Mouse (Mus musculus) left cerebral cortex, postnatal 36 days (tissue): ENCODE results near the gene Dzip1. TPM values are rescaled to one million over a fixed set of nuclear protein-coding genes. Genes with fewer than 3 reads are reported as not detected.

Experiments used
- DNase-seq, 2 experiments: peaks; one replicate each; pipeline ENCODE4 v3.0.0; 2021 to 2022; ENCODE audit warnings: low spot score in 2 of 2, mixed read lengths in 1 of 2
- intact Hi-C: fragments of 180-260 bp; cut with DNase I; formaldehyde crosslinking; loops from one replicate; pipeline ENCODE4 v1.15.1; 2025
- total RNA-seq, 2 experiments: library from RNA; stranded (reverse); gene quantifications; 2 replicates each; pipeline ENCODE4 v1.2.3; 2021

Gene Dzip1
- total RNA-seq, 2 experiments from 2014 or later: 78.4 to 117 TPM

DNA sequence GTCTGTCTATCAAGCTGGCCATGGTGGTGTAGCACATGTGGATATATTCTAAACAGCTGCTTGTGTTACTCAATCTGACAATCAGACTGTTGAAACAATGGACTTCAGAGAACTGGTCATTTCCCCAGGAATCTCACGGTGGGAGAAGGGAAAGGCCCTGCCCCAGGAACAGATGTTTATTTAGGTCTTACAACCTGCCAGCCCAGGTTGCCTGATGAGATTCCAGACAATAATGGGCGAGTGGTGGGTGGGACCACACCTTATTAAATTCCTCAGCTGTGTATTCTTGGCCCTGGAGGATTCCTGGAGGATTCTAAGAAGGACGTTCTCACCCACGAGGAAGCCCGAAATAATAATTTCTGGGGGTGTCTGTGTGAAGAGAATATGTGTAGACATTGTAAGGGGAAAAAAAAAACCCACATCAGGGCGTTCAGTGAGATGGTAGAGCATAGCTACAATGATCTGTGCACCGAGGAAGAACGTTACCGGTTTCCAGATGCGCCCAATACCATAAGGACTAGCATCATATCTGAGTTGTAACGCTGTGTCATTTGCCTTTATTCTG, 46.8 kb downstream of the Dzip1 start:
- intact Hi-C loops: no loop called here
- DNase-seq: no peak

DNA sequence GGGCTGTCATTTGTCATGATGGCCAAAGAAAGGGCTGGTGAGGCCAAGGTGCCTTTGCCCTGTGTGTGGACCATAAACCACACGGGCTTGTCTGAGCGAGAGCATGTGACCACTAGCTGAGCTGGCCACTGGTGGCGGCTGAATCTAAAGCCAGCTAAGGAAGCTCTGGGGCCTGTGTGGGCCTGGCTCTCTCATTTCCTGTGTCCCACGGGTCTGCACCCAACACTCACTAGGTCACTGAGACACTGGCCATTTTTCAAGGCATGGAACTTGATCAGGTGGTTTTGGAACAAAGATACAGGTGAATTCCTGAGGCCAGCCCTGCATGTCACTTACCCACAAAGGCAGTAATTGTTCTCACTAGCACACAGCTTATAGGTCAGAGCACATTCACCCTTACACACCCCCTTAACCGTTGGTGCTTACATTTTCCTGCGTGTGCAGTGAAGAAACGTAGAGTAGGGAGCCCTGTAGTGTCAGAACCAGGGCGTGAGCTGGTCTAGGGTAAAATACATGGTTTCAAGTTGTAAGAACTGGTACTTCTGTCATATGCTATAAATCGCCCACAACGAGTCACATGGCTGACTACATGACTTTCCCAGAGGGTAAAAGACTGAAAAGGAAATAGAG, 50.4 kb downstream of the Dzip1 start:
- intact Hi-C loops: no loop called here
- DNase-seq: no peak

DNA sequence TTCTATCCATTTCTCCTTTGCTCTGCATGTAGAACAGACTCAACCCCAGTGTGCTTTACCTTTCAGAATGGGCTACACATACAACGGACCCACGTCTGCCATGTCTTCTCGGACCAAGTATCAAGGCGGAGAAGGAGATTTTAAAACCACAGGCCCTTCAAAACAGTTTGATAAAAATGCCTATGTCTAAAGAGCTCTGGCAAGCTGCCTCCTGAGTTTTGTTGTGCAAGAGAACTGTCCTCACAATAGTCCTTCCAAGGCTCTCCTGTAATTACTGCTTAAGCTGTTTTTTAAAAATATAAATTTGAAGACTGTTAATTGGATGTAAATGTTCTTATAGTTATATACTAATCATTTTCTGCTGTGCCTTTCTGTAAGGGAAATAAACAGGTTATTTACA, 51.1 kb downstream of the Dzip1 start:
- intact Hi-C loops: no loop called here
- no peak for DNase-seq

DNA sequence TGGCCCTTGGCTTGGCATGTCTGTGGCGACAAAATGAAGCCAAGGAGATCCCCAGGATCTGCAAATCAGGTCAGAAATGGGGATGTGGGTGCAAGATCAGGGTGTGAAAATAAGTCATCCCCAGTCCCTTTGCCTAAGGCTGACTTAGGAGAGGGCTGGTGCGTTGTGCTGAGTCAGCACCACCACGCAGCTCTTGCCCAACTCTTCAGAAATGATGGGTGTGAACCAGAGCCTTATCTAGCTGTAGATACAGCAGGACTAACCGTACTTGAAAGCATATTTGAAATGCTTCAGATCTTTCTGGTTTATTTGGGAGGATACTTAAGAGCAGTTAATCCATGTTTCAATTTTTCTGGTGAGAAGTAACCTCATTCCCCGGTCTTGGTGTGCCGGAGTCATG, 55.5 kb downstream of the Dzip1 start:
- no peak for DNase-seq
- intact Hi-C loops: no loop called here

DNA sequence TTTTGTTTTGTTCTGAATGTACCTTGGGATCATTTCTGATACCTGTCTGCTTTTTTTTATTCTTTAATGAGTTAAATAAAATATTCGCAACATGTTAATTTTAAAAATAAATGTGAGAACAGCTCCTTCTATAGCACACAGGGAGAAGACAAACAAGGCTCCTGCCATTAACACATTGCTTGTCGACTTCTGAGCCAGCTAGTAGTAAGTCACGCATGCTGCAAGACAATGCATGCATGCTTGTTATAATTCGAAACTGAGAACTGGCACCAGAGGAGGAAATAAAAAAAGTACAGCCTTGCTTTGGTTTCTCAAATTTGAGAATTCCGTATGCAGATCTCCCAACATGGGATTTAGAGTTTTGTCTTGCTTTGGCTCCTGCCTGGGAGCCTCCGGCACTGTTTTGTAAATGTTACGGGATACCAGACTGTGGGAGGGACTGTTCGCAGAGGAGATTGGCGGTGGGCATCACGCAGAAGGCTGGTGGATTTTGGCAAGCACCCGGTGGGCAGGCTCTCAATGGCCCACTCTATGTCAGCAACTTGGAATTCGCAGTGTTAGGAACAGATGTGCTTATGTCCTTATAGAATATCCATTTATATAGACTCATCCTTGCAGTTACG, 57.0 kb downstream of the Dzip1 start:
- peak in 1 of 2 experiments; percentile 22 for DNase-seq
- intact Hi-C loops: no loop called here

DNA sequence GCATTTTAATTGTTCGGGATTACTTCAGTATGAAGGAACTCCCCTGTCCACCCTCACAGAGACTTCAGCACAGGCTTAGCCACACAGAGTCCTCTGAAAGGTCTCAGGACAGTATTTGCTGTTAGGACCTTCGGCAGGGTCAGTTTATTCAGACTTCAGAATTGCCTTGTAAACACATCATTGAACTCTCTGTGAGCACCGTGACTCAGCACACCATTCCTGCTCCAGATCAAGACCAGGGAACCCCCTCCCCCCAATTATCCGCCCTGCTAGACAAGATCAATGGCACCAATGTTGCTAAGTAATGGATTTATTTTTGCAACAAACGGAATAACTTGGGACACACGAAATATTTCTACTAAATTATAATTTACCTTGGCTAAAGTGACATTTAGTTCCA, 57.9 kb downstream of the Dzip1 start:
- DNase-seq: no peak
- intact Hi-C loops: no loop called here

DNA sequence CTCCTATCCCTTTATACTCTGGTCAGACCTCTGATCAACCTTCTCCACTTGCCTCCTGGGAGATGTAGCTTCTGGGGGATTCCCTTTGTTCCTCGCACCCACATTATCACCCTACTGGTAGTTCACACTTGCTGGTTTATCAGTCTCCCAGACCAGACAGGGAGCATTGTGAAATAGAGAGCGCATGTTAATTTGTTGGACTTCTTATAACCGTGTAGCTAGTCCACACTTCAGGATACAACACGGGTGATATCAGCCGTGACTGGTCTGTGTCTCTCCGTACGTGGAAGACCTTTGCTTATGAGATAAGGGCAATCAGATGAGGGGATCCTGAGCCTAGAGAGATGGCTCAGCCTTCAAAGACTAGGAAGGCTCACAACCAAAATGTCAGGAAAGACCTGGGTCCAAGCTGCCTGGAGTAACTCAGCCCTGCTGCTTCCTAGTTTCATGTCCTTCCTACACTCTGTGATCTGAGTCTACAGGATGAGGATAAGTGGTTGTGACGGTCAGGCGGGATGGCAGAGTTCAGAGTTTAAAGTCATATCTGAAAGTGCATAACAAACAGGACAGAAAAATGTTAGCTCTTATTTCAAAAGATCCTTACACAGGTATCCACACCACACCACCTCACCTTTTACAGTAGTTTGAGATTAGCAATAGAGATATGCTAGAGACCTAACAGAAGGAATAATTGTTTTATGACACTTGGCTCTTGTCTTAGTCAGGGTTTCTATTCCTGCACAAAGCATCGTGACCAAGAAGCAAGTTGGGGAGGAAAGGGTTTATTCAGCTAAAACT, 59.0 kb downstream of the Dzip1 start:
- intact Hi-C loops: no loop called here
- DNase-seq: no peak

DNA sequence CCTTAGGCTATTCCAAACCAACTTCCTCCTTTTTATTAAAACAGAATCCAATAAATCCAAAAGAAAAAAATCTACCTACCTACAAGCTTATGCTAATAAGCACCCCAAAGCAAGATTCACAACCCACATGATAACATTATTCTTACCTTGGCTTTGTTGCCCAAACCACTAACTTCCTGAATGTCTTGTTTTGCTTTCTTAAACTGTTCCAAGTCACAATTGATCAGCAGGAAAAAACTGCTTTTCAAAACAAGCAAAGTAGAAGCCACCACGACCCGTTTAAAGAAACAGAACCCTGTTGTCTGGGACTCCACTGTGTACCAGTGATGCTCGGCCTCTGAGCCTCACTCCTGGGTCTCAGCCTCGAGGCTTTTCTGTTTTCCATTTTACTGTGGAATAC, 60.4 kb downstream of the Dzip1 start:
- DNase-seq: no peak
- intact Hi-C loops: no loop called here

DNA sequence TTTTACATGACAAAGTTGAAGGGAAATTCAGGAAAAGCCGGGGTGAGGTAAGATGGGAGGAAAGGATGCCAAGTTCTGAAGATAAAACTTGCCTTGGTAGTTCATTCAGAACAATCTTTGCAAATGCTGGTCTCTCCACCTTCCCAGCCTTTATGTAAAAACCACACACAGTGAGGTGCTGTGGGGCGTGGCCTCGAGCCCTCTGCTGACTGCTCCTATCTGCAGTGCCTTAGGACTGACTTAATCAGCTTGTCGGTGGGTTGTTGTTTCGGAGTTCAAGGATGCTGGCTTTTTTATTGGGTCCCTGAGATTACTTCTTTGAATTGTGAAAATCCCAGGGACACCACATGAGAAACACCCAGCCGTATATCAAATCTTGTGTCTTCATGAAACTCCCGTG, 63.0 kb downstream of the Dzip1 start:
- intact Hi-C loops: no loop called here
- DNase-seq: no peak

DNA sequence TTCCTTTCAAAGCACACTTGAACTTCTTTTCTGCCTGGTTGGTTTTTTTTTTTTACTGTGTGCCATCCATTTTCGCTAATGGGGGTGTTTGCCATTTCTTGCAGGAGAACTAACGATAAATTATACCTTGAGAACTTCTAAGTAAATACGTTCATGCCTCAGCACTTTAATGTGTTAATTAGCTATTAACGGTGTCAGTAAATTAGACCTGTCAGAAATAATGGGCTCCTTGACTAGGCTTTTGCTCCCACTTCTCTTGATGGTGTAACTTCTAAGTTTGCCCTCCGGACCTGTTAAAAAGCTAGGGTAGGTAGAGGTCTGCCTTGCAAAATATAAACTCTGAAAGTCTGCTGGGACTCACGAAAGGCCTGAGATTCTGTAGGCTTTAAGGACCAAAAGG, 66.9 kb downstream of the Dzip1 start:
- no peak for DNase-seq
- intact Hi-C loops: loop anchor here (5.0 kb wide), 1 partner anchor 36 kb away; no protein-coding TSS in a partner anchor

DNA sequence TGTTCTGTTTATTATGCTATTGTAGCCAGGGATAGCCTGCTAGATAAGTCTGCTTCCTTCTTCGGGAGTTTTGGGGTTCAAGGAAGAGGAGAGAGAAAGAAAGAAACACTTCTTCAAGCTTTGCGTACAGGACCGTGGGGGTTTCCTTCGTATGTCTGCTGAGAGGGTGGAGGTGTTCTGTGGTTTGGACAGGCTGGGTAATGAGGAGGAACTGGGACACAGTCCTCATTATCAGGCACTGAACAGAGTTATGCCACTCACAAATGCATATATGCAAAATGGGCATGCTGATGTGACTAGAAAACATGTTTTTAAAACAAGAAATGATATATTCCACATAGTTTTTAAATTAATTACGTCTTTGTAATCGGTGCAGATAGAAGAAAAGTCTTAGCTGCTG, 68.7 kb downstream of the Dzip1 start:
- intact Hi-C loops: loop anchor here (5.0 kb wide), 1 partner anchor 34 kb away; no protein-coding TSS in a partner anchor
- no peak for DNase-seq

DNA sequence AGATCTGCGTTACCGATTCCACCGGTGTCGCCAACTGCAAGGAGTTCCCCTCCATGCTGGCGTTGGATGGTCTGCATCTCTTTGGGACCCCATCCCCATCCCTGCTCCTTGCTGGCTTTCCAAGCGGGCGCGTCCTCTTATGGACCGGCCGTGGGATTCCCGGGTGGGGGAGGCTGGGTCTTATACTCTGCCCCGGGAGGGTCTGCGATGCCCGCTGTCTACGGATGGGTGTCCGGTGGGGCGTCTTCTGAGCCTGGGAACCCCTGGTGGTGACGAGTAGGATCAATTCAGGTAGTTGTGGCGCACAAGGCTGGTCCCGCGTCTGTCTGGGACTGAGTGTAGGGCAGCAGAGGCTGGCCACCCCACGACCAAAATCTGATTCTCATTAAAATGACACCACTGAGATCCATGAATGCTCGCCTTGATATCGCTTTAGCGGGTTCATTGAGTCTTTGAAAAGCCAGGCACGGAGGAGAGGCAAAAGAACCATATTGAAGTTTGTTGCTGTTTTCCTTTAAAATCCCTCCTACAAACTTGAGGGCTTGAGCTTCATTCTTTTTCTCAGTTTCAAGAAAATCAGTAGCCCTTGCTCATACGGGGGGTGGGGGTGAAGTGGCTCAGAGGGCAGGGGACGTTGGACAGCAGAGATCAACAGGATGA, 70.0 kb downstream of the Dzip1 start:
- intact Hi-C loops: loop anchor here (5.0 kb wide), 1 partner anchor 33 kb away; no protein-coding TSS in a partner anchor
- DNase-seq: no peak

DNA sequence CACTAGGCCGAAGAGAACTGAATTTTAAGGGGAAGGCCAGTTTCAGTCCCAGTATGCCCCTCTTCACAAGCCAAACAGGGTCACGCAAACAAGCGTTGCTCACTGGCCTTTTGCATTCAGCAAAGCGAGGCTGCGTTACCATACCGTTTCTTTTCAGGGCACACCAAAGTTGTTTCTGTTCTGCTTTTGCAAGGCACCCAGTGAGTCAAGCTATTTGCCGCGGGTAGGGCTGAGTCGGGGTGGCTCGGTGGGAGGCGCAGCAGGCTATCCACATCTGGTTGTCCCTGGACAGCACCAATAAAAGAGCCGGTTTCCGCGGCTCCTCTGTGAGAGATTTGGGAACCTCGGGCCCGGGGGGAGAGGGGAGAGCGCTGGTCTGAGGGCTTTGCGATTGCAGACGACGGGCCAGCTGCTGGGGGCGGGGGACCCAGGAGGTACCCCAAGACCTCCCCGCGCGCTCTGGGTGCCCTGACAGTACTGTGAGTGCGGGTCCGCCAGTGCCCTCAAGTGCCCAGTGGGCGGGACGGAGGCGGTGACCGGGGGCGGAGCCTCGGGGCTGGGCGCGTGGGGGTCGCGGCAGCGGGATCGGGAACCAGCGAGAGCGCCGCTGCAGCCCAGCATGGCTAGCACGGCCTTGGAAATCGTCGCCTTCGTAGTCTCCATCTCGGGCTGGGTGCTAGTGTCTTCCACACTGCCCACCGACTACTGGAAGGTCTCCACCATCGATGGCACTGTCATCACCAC, 70.7 kb downstream of the Dzip1 start:
- intact Hi-C loops: loop anchor here (5.0 kb wide), 1 partner anchor 32 kb away; no protein-coding TSS in a partner anchor
- DNase-seq: peak in 1 of 2 experiments; percentile 33

DNA sequence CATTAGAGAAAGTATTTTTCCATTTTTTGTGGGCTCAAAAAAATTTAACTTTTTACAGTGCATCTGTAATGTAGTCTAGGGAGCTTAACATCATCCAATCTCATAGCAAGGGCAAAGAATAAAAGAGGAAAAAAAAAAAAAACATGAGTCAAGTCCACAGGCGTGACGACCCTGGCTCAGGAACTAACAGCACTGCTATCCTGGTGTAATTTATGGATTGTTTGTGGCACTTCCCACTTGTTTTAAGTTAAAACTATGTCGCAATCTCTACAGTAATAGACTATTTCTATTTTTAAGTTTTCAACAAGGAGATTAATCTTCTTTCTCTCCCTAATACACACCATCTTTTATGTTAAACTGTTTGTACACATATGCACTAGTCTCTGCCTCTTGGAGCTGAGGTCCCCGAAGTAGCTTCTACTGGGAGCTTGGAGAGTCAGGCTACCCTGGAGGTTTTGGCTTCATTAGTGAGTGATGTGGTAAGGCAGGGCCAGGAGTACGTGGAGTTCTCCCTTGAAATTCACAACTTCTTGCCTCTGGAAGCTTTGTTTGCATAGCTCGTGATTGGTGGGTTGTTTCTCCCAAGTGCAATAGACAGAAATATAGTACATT, 73.7 kb downstream of the Dzip1 start:
- intact Hi-C loops: no loop called here
- DNase-seq: no peak

DNA sequence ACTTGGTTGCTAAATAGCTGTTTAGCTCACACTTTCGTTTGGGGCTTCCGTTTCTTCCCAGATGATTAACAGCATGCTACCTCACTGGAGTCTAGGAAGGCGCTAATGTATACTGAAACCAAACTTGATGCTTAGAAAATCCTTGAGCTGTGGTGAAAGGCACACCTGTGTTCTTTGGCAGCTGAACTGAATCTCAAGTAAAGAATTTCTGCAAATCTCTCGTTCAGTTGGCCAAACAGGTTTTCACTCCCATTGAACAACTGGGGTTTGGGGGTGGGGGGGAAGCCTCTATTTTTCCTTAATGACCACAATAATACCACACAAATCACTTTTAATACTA, 74.6 kb downstream of the Dzip1 start:
- no peak for DNase-seq
- intact Hi-C loops: no loop called here

DNA sequence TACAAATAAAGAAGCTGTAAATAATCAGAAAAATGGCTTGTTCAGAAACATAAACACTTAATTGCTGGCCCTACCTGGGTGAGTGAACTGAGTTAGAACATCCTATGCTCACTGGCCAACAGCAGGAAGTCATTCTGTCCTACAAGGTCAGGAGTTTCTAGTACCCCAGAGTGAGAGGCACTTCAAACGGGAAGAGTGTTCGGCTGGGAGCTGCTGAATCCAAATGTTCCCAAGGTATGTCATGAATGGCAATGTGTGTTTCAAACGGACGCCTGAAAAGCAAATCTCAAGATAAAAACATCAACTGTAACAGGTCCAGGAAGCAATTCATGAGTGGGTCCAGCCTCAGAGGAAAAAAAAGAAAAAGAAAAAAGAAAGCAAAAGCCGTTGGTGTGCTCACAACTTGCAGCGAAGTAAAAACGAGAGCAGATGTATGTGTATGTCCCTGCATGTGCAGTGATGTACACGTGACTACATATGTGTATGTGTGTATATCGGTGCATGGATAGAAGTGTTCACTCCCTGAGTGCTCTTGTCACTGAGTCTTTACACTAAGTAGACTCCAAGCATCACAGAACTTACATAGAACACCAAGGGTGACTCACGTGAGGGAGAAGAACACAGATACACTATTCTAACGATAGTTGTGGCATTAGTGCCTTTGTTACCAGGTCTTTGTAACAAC, 75.1 kb downstream of the Dzip1 start:
- DNase-seq: no peak
- intact Hi-C loops: no loop called here

DNA sequence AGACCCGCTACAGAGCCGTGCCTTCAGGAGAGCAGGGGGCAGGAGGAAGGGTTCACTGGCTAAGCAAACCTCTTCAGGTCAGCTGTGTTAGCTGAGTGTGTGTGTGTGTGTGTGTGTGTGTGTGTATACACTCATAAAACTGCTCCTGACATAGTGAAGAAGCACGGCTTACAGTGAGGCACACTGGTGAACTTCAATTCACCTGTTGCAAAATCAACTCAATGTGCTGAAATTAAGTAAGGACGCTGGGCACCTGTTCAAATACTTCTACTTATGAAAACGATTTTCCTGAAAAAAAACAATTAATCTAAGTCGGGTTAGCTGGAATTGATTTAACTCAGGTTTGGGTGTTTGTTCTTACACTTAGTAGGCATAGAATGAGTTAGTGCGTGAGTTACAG, 77.1 kb downstream of the Dzip1 start:
- DNase-seq: no peak
- intact Hi-C loops: no loop called here

DNA sequence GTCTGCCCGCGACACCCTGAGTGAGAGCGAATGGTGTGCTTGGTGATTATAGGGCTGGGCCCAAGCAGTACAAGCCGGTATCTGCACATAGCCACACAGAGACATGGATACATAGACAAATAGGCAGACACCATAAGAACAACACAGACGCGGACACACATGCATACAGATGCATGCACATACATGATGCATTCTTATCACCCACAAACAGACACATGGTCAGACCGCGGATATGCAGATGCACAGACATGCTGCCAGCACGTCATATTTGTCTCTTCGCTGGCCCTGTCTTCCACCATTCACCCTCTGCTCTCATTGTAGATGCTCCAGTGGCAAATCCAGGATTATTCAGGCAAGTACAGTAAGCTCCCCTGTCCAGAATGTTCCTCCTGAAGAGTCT, 78.4 kb downstream of the Dzip1 start:
- DNase-seq: no peak
- intact Hi-C loops: no loop called here
